Mouse (Mus musculus) cerebellum, postnatal 10 days (tissue): ENCODE measurements around the gene Cyp17a1.

Experiments used
- DNase-seq, 2 experiments: peaks; one replicate each; pipeline ENCODE4 v3.0.0; 2021; ENCODE audit warnings: mixed read lengths in 2 of 2

Gene Cyp17a1

DNA sequence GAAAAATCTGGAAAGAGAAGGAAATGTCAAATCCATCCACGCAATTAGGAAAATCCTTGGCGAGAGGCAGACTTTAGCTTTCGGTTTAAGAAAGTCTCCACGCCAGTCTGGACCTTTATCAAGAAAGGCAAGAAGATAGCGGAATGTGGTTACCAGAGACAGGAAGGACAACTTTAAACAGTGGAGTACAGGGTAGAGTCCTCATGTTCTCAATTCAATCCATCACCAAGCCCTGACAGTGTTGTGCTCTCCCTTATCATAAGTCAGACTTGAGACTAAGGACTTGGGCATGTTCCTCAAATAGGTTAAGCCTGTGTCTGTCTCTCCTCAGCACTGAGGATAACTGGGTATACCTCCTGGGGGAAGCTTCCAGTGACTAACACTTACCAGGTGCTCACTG is 3.2 kb downstream of the Cyp17a1 start:
- DNase-seq: no peak

DNA sequence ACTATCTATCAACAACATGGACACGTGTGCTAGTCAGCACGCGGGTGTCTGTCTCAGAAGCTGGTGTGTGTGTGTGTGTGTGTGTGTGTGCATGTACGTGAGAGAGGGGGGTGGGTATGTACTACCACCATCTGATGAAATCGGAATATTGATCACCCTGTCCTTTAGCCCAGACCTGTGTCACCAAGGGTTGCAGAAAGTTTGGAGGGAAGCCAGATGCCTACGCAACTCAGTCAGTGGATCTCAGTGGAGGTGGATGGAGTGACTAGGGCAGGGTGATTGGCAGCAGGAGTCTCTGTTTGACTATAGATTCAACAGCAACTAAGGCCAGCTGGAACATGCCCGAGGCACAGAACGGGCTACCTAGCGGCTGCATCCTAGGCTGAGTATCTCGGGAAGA is 4.7 kb downstream of the Cyp17a1 start:
- no peak for DNase-seq

DNA sequence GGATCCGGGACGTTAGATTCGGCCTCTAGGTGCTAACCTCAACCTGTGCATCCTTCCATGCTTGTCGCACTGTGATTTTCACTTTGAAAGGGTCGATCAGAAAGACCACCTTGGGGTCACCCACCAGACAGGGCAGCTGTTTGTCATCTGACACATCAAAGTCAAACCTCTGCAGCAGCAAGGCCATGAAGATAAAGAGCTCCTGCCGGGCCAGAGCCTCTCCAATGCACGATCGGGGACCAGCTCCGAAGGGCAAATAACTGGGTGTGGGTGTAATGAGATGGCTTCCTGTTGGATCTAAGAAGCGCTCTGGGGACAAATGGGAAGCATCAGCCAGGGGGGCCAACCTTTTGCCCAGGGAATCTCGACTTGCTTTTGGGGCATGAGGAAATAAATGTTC is 5.7 kb downstream of the Cyp17a1 start:
- DNase-seq: no peak

DNA sequence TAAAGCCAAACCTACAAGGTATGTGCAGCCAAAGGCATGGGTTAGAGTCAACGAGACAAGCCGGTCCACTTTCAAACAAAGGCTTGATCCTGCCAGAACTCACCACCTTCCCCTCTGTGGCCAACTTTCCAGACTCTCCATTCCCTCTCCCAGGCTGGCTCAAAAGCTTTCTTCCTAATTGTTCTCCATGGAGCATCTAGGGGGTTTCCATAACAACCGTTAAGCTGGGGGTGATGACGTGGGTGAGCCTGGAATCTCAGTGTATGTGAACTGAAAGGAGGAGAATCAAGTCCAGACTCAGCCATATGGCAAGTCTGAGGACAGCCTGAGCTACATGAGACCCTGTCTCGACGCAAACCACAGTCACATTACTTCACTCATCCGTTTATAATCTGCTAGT is 7.5 kb downstream of the Cyp17a1 start:
- DNase-seq: no peak

DNA sequence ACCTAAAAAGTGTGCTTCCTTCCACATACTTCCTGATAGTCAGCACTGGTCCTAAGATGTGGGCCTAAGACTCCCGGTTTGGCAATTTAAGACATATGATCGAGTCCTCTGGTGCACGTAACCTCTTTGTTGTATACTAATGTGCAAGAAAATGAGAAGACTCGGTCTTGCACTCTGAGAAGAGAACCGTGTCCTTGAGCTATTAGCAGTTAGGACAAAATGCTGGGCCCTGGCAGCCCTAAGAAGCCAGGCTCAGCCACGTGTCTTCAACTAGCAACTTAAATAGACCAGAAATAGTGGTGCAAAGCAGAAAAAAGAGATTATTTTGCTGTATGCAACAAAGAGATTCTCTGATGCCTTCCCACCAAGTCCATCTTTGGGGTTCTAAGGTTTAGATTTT is 10.2 kb downstream of the Cyp17a1 start:
- DNase-seq: no peak

DNA sequence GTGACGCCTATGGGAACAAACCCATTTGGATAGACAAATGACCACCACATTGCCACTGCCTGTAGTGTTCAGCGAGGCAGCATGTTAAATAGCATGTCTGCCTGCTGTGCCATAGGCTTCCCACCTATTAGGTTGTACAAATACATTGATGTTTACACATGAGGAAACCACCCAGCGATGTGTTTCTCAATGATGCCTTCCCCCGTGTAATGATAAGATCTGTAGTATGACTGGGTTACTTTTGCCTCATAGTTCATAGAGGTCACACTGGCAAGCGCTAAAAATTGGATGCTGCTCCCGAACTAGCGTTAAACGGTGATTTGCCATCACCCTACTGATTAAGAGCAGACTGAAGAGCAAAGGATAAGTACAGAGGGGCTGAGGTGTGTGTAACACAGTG is 10.8 kb downstream of the Cyp17a1 start:
- DNase-seq: no peak

DNA sequence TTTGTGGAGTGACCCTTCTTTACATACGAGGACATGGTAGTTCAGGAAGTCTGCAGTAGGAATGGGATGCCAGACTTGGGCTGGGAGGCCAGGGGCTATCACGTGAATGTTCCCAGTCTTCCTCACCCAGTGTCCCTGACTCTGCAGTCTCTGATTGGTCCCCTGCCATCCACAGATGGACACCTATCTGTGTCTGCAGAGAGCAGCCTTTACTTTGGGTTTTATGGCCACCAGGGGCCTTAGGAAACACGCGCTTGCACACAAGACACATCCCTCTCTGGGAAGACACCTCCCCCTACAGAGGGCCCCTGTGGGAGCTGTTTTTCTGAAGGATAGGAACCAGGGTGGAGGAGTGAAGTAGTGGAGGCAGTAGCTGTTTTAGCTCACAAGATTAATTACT is 11.5 kb downstream of the Cyp17a1 start:
- DNase-seq: no peak

DNA sequence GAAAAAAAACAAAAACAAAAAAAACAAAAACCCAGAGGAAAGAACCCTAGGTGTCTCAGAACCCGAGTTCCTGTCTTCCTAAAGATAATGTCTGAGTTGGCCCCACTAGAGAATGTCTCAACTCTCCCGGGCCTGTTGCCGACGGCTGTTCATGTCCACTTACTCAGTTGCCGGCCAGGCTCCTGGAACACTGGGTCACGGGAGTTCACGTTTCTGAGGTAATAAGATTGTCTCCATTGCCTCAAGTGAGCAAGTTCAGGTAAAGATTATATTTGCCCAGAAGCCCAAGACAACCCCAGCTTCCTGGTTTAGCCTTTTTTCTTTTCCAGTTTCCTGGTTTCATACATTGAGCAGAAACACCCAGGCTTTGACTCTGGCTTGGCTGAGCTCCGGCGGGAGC is 14.1 kb downstream of the Cyp17a1 start:
- DNase-seq: no peak

DNA sequence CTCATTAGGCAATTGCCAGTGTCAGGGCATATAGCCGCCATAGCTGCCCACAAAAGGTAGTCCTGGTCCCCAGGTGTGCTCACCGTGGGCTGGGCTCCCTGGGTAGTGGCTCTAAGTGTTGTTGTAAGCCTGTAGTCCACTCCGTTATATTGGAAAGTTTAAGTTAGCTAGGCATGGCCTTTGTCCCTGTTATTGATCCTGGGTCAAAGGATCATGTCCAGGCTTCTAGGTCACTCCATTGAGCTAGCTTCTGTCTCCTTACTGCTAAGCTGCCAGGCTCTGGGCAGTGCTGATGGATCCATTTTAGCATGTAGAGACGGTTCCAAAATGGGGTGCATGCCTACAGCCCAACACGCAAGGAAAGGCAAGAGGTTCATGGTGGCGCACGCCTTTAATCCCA is 14.6 kb downstream of the Cyp17a1 start:
- no peak for DNase-seq

DNA sequence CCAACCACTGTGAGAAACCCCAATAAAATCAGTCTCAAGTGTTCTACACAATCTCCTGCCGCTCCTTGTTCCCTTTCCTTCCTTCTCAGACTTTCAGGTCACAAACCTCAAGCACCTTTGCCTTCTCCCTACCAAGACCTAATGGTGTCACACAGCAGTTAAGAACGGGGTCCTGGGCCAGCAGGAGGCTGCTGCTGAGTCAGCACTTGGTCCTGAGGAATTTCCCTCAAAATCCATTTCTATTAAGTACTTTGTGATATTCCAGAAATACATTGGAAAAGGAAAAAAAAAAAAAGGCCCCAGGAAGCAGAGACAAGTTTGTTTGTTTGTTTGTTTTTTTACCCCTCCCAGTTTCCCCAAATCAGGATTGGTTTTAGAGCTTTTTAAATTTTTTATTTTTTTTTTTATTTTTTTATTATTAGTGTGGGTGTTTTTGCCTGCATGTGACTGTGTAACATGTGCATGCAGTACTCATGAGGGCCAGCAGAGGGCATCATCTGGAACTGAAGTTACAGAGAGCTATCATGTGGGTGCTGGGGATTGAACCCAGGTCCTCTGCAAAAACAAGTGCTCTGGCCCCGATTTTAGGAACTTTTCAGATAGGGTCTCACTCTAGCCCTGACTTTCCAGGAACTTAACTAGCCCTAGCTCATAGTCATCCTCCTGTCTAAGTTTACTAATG is 15.5 kb downstream of the Cyp17a1 start:
- peak; percentile 48 to 61 for DNase-seq

DNA sequence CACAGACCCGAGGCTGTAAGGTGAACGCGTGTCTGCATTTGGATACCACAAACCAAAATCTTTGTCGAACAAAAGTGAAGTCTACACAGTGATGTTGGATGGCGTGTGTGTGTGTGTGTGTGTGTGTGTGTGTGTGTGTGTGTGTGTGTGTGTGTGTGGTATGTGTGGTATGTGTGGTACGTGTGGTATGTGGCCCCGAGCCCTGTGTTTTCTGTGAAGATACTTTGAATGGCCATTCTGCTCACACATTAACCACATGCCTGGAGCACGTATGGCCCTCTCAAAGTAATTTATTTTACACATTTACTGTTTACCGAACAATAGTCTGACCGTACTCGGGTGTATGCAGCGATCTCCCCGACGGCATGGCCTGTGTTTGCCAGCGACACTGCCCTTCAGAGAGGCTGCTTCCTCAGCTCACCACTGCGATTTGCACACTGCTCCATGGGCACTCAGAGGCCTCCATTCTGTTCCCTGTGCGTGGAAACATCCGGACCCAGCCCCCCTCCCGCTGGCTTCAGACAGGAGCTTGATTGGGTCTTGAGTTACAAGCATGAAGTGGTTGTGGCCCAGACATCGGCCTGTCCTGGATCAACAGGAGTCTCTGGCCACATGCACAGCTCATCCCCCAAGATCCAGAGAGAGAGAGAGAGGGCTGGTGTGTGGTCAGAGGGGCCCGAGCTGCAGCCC is 16.7 kb downstream of the Cyp17a1 start:
- no peak for DNase-seq

DNA sequence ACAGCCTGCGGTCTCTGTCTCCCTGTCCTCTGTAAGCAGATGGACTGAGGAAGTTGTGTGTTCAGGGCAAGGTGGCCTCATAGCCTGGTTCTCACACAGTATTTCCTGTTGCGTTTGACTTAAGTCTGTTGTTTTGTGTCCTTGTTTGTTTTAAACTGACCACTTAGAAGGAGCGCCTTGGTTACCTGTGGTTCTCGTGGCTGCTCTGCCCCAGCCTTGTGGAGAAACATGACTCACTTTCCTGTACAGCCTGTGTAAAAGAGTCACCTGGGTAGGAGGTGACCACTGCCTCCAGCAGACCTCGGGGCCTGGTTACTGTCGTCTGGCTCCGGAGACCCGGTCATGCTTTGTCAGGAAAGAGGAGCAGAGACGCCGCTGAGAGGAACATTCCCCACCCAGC is 17.3 kb downstream of the Cyp17a1 start:
- no peak for DNase-seq

DNA sequence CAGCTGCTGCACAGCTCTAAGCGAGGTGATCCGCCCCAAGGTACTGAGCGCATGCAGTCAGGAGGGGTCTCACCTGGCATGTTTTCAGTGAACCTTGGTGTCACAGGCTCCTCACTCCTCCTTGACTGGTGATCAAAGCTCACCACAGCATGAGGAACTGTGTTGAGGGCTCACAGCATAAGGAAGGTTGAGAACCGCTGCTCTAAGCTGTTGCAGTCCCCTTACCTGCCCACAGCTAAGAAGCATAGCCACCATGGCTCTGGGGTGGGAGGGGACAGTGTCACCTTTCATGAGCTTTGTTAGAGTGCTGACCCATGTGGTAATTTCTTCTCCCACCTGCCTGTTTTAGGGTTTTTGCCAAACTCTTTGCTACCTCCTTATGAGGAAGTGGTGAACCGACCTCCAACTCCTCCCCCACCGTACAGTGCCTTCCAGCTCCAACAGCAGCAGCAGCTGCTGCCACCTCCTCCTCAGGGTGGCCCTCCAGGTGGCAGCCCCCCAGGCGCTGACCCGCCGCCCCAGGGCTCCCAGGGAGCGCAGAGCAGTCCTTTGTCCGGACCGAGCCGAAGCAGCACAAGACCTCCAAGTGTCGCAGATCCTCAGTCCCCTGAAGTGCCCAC is 19.2 kb downstream of the Cyp17a1 start:
- no peak for DNase-seq

DNA sequence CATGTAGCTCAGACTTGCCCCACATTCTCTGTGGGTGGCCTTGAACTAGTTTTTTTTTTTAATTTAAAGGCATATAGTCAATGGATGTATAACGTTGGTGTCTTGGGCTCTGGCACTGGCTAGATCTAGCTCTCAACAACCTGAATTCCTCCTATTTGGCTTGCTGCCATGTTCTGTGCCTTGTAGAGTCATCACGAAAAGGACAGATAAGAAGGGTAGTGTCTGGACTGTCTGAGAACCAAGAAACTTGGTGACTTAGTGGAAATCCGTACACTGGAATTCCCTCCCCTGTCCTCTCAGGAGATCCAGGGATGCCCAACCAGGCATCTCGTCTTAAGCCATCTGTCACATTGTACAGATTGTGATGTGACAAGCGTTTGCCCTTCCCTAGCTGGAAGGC is 19.8 kb downstream of the Cyp17a1 start:
- no peak for DNase-seq

DNA sequence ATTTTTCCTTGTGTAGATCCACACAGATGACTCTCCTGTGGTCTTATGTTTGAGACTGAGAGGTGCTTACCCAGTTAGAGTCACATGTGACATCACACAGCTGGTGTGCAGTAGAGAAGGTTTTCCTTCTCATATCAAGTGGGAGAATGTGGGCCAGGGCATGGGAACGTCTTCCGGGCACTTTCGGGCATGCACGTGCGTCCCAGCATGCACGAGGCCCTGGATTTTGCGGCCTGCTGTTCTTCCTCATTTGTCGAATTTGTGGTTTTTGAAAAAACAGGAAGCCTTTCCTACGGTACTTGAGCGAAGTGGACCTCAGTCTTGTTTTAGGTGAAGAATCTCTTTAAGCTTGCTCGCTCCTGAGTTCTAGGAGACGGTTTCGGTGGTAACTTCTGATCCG is 24.4 kb downstream of the Cyp17a1 start:
- DNase-seq: no peak

DNA sequence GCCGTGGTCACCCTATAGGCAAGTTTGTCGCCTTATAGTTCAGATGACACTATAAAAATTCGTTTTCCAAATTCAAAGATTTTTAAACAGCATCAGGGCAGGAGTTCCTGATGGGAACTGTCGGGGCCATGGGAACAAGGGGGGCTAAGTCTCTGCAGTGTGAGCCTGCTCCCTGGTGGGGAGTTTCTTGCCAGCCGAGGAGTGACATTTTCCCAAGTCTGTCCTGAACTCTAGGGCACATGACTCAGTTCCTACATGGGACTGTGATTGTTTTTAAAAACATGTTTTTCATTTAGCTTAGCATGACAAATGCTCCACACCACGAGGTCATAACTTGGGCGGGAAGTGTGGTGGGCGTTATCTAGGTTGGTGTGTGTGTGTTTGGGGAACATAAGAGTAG is 25.1 kb downstream of the Cyp17a1 start:
- DNase-seq: no peak

DNA sequence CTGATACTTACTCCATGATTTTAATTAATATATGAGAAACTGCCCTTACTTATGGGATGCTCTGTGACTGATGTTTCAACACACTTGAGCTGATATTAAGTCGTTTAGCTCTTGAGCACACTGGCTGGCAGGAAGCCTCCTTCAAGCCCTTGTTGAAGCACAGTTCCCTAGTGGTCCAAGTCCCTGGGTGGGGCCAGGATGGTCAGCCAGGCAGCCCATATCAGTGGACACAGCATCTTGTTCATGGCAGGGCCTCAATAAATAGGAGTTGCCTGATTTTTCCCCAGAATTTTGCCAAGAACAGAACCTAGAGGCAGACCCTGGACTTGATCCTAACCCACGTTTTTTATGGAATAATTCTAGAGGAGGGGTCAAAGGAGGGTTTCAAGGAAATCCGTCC is 25.7 kb downstream of the Cyp17a1 start:
- DNase-seq: no peak

DNA sequence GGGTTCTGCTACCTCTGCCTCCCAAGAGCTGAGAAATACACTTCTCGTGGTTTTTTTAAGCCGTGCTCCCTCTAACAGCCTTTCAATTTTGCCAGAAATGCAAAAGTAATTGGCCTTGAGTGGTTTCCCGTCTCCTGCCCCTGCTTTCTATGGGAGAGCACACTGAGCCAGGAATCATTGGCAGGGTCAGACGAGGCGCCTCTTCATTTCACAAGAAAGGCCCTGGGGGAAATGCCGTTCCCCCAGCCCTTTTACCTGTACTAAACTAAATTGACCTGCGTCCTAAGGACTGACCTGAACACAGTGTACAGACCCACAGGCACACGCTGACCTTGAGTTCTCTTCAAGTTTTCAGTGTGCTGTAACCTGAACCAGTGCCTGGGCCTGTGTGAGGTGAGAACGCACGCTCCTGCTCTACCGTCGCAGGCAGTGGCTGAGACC is 26.9 kb downstream of the Cyp17a1 start:
- no peak for DNase-seq

DNA sequence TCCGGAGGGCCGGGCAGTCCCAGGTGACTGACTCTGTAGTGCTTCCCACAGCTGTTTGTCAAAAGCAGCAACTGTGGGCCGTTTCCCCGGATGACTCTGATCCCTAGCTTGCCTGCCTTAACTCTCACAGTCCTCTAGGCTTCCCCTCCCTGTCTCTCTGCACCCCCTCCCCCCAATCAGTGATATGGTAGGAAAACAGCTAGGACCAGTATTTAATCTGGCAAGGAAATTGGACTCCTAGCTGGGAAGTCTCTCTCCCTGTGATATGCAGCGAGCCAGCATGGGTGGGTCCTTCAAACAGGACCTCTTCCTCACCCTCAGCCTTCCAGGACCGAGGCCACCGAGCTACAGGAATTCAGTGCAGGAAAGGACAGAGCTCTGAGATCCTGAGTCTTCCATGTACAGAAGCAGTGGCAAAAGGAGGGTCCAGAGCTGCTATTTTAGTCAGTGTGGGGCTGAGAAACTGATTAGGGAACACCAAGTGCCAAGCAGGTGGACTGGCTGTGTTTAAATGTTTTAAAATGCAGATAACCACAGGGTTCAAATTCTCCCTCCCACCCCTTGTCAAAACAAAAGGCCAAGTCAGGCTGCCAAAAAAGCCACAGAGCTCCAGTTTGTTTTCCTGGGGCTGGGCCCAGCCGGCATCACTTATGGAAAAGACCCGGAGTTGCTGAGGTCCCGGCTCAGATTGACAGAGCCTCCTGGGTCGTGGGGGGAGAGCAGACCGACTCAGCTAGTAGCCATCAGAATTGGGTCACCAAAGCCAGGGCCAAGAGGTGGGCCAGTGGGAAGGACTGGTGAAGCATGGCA is 28.0 kb downstream of the Cyp17a1 start:
- peak; percentile 43 to 52 for DNase-seq

DNA sequence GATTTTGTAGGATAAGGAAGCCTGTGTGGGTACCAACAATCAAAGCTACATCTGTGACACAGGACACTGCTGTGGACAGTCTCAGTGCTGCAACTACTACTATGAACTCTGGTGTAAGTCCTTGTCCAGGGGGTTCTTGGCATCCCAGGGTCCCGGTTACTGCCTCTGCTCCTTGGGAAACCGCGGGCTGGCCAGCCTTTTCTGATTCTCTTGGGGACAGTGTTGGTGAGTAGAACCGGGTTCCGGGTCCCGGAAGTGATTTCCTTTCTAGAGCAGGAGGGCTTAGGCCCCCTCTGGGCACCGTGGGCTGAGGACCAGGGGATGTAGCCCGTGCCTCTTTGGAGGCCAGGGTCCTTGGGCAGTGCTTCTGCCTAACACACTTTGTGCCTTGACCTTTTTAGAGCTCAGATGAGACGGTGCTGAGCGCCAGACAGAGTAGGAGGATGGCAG is 28.6 kb downstream of the Cyp17a1 start:
- DNase-seq: no peak

DNA sequence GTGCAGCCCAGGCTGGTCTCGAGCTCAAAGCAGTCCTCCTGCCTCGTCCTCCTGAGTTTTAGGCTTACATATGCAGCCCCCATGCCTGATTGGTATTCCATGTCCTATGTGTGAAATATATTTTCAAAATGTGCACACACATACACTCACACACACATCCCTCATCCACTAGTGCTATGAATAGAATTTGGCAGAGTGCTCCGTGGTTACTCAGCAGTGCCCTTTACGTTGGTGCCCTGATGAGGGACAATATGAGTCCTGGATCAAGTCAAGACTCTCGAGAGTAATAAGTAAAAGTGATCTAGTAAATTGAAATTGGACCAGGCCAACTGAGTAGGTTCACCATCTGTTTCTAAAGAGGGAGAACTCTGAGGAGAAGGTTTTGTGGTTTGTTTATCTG is 29.7 kb downstream of the Cyp17a1 start:
- no peak for DNase-seq

DNA sequence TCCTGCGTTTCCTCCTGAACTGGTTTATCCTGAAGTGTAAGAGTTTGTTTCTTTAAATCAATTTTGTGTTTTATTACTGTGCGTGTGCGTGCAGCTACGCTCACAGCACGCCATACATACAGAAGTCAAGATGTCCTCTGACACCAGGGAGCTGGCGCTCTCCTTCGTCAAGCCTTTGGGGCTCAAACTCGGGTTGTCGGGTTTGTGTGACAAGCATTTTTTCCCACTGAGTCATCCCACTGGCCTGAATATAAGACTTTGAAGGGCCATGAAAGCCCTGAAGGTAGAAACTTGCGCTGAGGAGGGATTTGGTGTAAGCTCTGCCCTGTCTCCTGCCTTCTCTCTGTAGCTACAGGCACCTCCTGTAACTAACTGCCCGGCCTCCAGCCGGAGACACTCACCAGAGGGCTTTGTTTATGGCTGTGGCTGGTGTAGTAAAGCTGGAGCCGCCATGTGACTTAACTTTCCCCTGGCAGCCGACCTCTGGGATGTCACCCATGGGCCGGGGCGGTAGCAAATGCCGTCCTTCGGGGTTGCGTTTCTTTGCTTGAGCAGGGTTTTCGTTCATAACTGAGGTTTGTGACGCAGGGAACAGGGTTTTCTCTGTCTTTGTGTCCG is 30.7 kb downstream of the Cyp17a1 start:
- DNase-seq: no peak
